Mouse (Mus musculus) liver, embryonic 14.5 days (tissue): ENCODE measurements around the gene Ralgps1.

Experiments used
- CTCF ChIP-seq: IDR thresholded peaks from 2 replicates; pipeline ENCODE4 v1.5.1; 2016; ENCODE audit warnings: antibody characterized with exemption, low read depth, control low read depth
- EP300 ChIP-seq: IDR thresholded peaks from 2 replicates; pipeline ENCODE4 v1.6.1; 2016; ENCODE audit warnings: antibody characterized with exemption, low read depth

DNA sequence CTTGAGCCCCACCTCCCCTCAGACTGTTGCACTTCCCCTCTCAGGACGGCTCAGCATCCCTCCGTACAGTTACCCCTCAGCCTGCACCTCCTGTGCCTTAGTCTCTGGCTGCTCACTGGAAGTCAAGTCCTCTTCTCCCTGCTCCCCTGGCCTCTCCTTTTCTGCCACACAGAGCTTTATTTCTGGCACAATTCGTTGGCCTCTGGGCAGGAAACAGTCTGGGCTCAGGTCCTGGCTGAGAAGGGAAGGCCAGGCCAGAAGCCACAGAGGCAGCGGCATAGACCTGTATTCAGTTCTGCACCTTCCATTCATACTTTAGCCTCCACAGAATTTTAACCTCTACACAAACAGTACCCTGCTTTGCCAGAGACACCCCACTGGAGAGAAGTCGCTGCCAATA, 124.4 kb downstream of the Ralgps1 start:
- TF ChIP-seq EP300 (no peak), CTCF (no peak)
